Mouse (Mus musculus) lung, postnatal 0 days (tissue): ENCODE results near the gene Mkrn2.

Experiments
- CTCF ChIP-seq: IDR thresholded peaks from 2 replicates; pipeline ENCODE4 v1.5.1; 2016; ENCODE audit warnings: antibody characterized with exemption, mild to moderate bottlenecking
- EP300 ChIP-seq: IDR thresholded peaks from 2 replicates; pipeline ENCODE4 v1.6.1; 2016; ENCODE audit warnings: antibody characterized with exemption, mild to moderate bottlenecking, control low read depth

DNA sequence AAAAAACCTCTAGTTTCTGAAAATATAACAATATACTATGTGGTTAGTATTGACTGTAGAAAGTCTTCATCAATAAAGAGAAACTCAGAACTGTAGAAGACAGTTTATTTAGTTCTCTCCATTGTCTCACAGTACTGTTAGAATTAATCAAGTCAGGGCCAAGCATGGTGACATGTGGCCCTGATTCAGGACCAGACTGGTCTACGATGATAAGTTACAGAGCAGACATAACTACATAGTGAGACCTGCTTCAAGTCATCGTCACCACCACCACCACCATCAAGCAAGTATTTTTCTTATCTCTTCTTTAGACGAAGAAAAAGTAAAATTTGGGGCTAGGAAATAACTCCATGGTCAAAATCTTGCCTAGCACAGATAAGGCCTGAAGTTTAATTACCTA lies 62.6 kb downstream of the Mkrn2 start:
- TF ChIP-seq CTCF (no peak), EP300 (no peak)
